Mouse (Mus musculus) kidney, embryonic 15.5 days (tissue): ENCODE results near the gene Mfrp. TPM values are rescaled to one million over a fixed set of nuclear protein-coding genes. Genes with fewer than 3 reads are reported as not detected.

ENCODE experiments used
- ATAC-seq: fragments of 200-750 bp; cut with Nextera tagmentation; replicated peaks from 2 replicates; pipeline ENCODE4 v1.8.0; 2017; ENCODE audit warnings: moderate TSS enrichment; ENCODE audit not compliant: low FRiP score
- H3K27ac ChIP-seq: fragments of 300-500 bp; sonication (generic); 2 replicates; pipeline ENCODE4 v1.5.1; 2015; ENCODE audit warnings: mild to moderate bottlenecking, inconsistent platforms
- H3K27me3 ChIP-seq: fragments of 300-500 bp; sonication (generic); 2 replicates; pipeline ENCODE4 v1.6.1; 2015; ENCODE audit warnings: inconsistent platforms
- H3K36me3 ChIP-seq: fragments of 300-500 bp; sonication (generic); 2 replicates; pipeline ENCODE4 v1.6.1; 2015; ENCODE audit warnings: inconsistent platforms
- H3K4me1 ChIP-seq: fragments of 300-500 bp; sonication (generic); 2 replicates; pipeline ENCODE4 v1.6.1; 2015; ENCODE audit warnings: inconsistent platforms
- H3K4me2 ChIP-seq: fragments of 300-500 bp; sonication (generic); 2 replicates; pipeline ENCODE4 v1.6.1; 2015; ENCODE audit warnings: moderate library complexity, mild to moderate bottlenecking, inconsistent platforms
- H3K4me3 ChIP-seq: fragments of 300-500 bp; sonication (generic); replicated peaks from 2 replicates; pipeline ENCODE4 v1.5.1; 2015; ENCODE audit warnings: mild to moderate bottlenecking, inconsistent platforms
- H3K9ac ChIP-seq: fragments of 300-500 bp; sonication (generic); 2 replicates; pipeline ENCODE4 v1.6.1; 2015; ENCODE audit warnings: mild to moderate bottlenecking, inconsistent platforms
- H3K9me3 ChIP-seq: fragments of 300-500 bp; sonication (generic); replicated peaks from 2 replicates; pipeline ENCODE4 v1.6.1; 2016; ENCODE audit warnings: inconsistent platforms
- WGBS: fragments of 180-500 bp; shearing (Covaris S2); methylation state at CpG from one replicate; pipeline ENCODE4 v1.1.7; 2015; ENCODE audit warnings: mixed read lengths; 5-methylcytosine and 5-hydroxymethylcytosine counted together
- polyA plus RNA-seq: library from polyadenylated mRNA; unstranded; fragments of >200 nt; fragmentation: Nextera tagmentation; extraction: Ambion mirVana; gene quantifications from 2 replicates; pipeline ENCODE4 v1.2.1, GENCODE M21; 2015

Gene Mfrp
- polyA plus RNA-seq, 1 experiment from 2014 or later, result not detected

GRCm38 (mm10) chr9:44135731-44136411 is 34.3 kb downstream of the Mfrp start:
- Histone ChIP-seq H3K9me3 (no peaks in the 10 kb centered on the region), H3K4me2 (peak overlapping the region; percentile 92), H3K4me3 (peak overlapping the region; percentile 63), H3K9ac (peak overlapping the region; percentile 65), H3K27ac (peak overlapping the region; percentile 45), H3K36me3 (peaks cover 40% of the 10 kb centered on the region), H3K27me3 (peaks cover 7% of the 10 kb centered on the region), H3K4me1 (peaks cover 63% of the 10 kb centered on the region)
- 32% methylated on average over 7 of the region's 7 CpGs for WGBS
- no peak for ATAC-seq

GRCm38 (mm10) chr9:44137846-44138245 is 36.3 kb downstream of the Mfrp start:
- 0 out of 2 replicates have a peak overlapping the region, but pooled peaks have one; percentile 38 for H3K27ac ChIP-seq
- no peaks in the 10 kb centered on the region for H3K9me3 ChIP-seq
- H3K36me3 ChIP-seq, result peaks cover 58% of the 10 kb centered on the region
- no peak overlapping the region for H3K4me3 ChIP-seq
- WGBS, result 53% methylated on average over 4 of the region's 4 CpGs
- peaks cover 6% of the 10 kb centered on the region for H3K27me3 ChIP-seq
- H3K9ac ChIP-seq, result no peak overlapping the region
- no peak overlapping the region for H3K4me2 ChIP-seq
- peaks cover 45% of the 10 kb centered on the region for H3K4me1 ChIP-seq
- ATAC-seq, result no peak

GRCm38 (mm10) chr9:44141951-44142350 is 40.4 kb downstream of the Mfrp start:
- H3K4me2 ChIP-seq, result no peak overlapping the region
- H3K4me1 ChIP-seq, result peaks cover 18% of the 10 kb centered on the region
- peaks cover 83% of the 10 kb centered on the region for H3K36me3 ChIP-seq
- no peaks in the 10 kb centered on the region for H3K9me3 ChIP-seq
- H3K9ac ChIP-seq, result no peak overlapping the region
- no peak overlapping the region for H3K27ac ChIP-seq
- H3K4me3 ChIP-seq, result no peak overlapping the region
- 65% methylated on average over 5 of the region's 5 CpGs for WGBS
- no peak for ATAC-seq
- H3K27me3 ChIP-seq, result no peaks in the 10 kb centered on the region

GRCm38 (mm10) chr9:44143421-44143820 is 41.9 kb downstream of the Mfrp start:
- peaks cover 13% of the 10 kb centered on the region for H3K4me1 ChIP-seq
- H3K27ac ChIP-seq, result 0 out of 2 replicates have a peak overlapping the region, but pooled peaks have one; percentile 58
- H3K9ac ChIP-seq, result no peak overlapping the region
- H3K4me3 ChIP-seq, result no peak overlapping the region
- no peaks in the 10 kb centered on the region for H3K27me3 ChIP-seq
- WGBS, result 73% methylated on average over 5 of the region's 5 CpGs
- ATAC-seq, result no peak
- H3K36me3 ChIP-seq, result peaks cover 84% of the 10 kb centered on the region
- H3K9me3 ChIP-seq, result no peaks in the 10 kb centered on the region
- H3K4me2 ChIP-seq, result no peak overlapping the region

GRCm38 (mm10) chr9:44144023-44144717 is 42.6 kb downstream of the Mfrp start:
- 0 out of 2 replicates have a peak, but pooled peaks have one; percentile 67 for ATAC-seq
- Histone ChIP-seq H3K4me3 (no peak overlapping the region), H3K4me2 (no peak overlapping the region), H3K27me3 (no peaks in the 10 kb centered on the region), H3K36me3 (peaks cover 84% of the 10 kb centered on the region), H3K9ac (no peak overlapping the region), H3K9me3 (no peaks in the 10 kb centered on the region), H3K4me1 (peaks cover 13% of the 10 kb centered on the region), H3K27ac (peak overlapping the region; percentile 74)
- 31% methylated on average over 7 of the region's 8 CpGs for WGBS

GRCm38 (mm10) chr9:44144718-44145060 is 43.2 kb downstream of the Mfrp start:
- Histone ChIP-seq H3K27me3 (no peaks in the 10 kb centered on the region), H3K4me1 (peaks cover 13% of the 10 kb centered on the region), H3K27ac (peak overlapping the region; percentile 74), H3K9ac (no peak overlapping the region), H3K4me2 (no peak overlapping the region), H3K9me3 (no peaks in the 10 kb centered on the region), H3K4me3 (no peak overlapping the region), H3K36me3 (peaks cover 84% of the 10 kb centered on the region)
- no peak for ATAC-seq

GRCm38 (mm10) chr9:44147290-44147689 is 45.8 kb downstream of the Mfrp start:
- Histone ChIP-seq H3K36me3 (peaks cover 84% of the 10 kb centered on the region), H3K4me1 (peaks cover 13% of the 10 kb centered on the region), H3K27ac (no peak overlapping the region), H3K4me3 (no peak overlapping the region), H3K9me3 (no peaks in the 10 kb centered on the region), H3K4me2 (no peak overlapping the region), H3K9ac (no peak overlapping the region), H3K27me3 (no peaks in the 10 kb centered on the region)
- ATAC-seq, result no peak
- 66% methylated on average over 3 of the region's 3 CpGs for WGBS

Other genes with a start within 250 kb of the Mfrp start
- gene Thy1, start 58.3 kb upstream of the Mfrp start, polyA plus RNA-seq, result 9.6 and 10.2 TPM in 2 replicates
- 31.9 and 36.8 TPM in 2 replicates for gene Usp2, start 34.7 kb upstream of the Mfrp start, polyA plus RNA-seq
- gene C1qtnf5, start 5.5 kb downstream of the Mfrp start, polyA plus RNA-seq, result 4.5 and 5.2 TPM in 2 replicates
- gene Gm49380, start 11.8 kb downstream of the Mfrp start, polyA plus RNA-seq, result 0.17 and 0.21 TPM in 2 replicates
- gene Rnf26, start 11.8 kb downstream of the Mfrp start, polyA plus RNA-seq, result 70.9 and 78.3 TPM in 2 replicates
- 44.2 and 47.0 TPM in 2 replicates for gene Mcam, start 32.7 kb downstream of the Mfrp start, polyA plus RNA-seq
- 18.6 and 22.9 TPM in 2 replicates for gene Cbl, start 132.3 kb downstream of the Mfrp start, polyA plus RNA-seq
- gene Ccdc153, start 138.9 kb downstream of the Mfrp start, polyA plus RNA-seq, result not detected in 2 replicates
- 7.8 and 8.5 TPM in 2 replicates for gene Pdzd3, start 149.7 kb downstream of the Mfrp start, polyA plus RNA-seq
- 6.5 and 7.9 TPM in 2 replicates for gene Nlrx1, start 166.9 kb downstream of the Mfrp start, polyA plus RNA-seq
- gene Abcg4, start 186.9 kb downstream of the Mfrp start, polyA plus RNA-seq, result 2.5 and 3.4 TPM in 2 replicates
- gene Hinfp, start 203.9 kb downstream of the Mfrp start, polyA plus RNA-seq, result 27.1 and 27.9 TPM in 2 replicates
- gene C2cd2l, start 218.6 kb downstream of the Mfrp start, polyA plus RNA-seq, result 6.6 and 8.8 TPM in 2 replicates
- 41.7 and 46.7 TPM in 2 replicates for gene Dpagt1, start 224.3 kb downstream of the Mfrp start, polyA plus RNA-seq
- gene H2afx, start 233.0 kb downstream of the Mfrp start, polyA plus RNA-seq, result 390 and 426 TPM in 2 replicates
- 126 and 145 TPM in 2 replicates for gene Hmbs, start 242.5 kb downstream of the Mfrp start, polyA plus RNA-seq